Mouse (Mus musculus) adrenal gland, postnatal 25 days (tissue): ENCODE measurements at regions not wholly inside any gene's neighbourhood (a gene's known extent, or its start where the extent isn't known, plus 50 kb on each side); places are given as distances from the start of the nearest gene placed in this dataset.

Source experiments
- DNase-seq: peaks from one replicate; pipeline ENCODE4 v3.0.0; 2021; ENCODE audit warnings: mixed read lengths

DNA sequence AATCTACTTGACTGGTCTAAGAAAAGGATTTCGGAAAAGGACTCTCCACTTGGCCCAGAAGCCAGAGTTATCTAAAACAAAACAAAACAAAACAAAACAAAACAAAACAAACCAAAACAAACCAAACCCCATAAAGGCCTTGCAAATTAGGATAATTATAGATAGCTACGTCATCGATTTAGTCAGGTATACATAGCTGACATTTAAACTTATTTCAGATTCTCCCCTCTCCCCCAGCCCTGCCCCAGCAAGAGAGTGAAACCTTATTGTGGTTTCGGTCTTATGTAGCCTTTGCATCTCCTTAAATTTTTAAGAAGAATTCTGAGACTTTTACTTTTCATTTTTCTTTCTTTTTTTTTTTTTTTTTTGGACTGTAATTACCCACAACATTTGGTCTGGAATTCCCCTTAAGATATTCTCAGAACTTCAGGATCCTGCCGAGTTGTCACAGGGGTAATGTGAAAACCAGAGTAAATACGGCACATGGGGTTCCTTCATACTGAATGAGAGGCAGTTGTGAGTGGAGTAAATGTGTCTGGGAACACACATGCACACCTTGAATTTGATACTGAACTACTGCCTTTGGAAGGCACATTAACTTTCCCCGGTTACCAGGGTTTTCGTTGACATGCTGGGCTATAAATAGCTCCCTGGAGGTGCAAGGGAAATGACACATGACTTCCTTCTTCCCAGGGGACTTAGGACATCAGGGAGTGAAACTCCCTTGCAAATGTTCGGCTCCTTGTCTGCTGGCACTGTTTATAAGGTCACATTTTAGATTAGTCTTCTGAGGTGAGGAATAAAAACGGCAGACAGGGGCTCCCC lies 94.8 kb upstream of the Rap1b start:
- DNase-seq, result no peak

GRCm38 (mm10) chr10:117941266-117941651 lies 95.4 kb upstream of the Rap1b start:
- DNase-seq, result no peak

DNA sequence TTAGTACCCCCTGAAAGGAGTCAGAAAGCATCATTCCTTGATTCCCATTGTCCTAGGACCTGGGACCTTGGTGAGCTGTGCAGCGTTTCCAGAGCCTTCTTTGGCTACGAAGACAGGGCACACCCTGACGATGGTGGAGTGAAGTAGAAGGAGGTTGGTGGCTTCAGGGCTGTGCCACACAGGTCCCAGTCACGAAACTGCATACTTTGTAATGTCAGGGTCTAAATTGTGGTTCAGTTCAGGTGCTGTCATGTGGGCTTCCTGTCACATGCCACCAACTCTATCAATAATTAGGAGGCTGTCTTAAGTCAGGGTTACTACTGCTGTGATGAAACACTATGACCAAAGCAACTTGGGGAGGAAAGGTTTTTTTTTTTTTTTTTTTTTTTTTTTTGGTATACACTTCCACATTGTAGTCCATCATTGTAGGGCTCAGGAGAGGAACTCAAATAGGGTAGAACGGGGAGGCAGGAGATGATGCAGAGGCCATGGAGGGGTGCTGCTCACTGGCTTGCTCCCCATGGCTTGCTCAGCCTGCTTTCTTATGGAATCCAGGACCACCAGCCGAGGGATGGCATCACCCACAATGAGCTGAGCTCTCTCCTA lies 98.0 kb upstream of the Rap1b start:
- no peak for DNase-seq

DNA sequence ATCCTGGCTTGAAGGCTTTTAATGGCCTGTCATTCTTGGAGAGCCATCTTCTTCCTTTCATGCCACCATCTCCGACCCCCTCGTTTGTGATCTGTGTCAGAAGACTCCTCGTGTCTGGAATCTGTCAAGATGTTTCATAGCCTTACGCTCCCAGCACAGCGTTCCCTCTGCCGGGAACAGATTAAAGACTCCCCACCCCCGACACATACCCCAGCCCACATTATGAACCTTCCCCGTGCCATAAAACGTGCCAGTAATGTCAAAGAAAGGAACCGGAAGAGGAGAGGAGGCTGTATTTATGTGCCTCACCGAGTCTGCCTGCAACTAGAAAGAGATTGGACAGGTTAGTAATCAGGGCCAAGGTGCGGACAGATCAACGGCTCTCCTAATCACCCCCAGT lies 101.4 kb upstream of the Rap1b start:
- no peak for DNase-seq

GRCm38 (mm10) chr10:117947911-117948310 lies 102.1 kb upstream of the Rap1b start:
- DNase-seq, result no peak

GRCm38 (mm10) chr10:117952116-117953025 lies 106.5 kb upstream of the Rap1b start:
- no peak for DNase-seq

DNA sequence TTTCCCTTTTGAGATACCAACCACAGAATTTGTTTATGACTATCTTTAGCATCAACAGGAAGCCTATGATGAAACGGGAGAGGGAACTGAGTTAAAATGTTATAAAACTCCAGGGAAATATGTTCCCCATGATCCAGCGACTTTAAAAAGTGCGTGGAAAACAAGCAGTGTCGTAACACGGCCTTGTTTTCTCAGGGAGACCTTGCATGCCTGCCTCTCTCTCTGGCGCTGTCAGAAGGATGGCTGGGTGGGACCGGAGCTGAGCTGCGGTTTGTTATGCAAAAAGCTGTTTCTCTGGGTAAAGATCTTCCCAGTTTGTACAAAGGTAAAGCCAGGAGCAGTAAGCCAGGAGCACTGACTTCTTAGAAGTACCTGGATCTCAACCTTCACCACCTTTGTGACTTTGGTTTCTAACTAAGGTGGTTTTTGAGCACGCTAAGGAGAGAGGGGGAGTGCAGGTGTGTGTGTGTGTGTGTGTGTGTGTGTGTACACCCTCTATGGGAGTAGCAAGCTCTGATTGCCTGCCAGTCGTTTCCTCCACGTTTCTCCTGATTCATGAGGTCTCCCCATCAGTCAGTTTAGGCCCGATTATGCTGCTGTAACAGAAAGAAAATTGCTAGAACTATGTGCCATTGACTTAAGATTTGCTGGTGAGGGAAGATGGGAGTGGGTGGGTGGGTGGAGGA lies 107.3 kb upstream of the Rap1b start:
- peak; percentile 44 for DNase-seq

DNA sequence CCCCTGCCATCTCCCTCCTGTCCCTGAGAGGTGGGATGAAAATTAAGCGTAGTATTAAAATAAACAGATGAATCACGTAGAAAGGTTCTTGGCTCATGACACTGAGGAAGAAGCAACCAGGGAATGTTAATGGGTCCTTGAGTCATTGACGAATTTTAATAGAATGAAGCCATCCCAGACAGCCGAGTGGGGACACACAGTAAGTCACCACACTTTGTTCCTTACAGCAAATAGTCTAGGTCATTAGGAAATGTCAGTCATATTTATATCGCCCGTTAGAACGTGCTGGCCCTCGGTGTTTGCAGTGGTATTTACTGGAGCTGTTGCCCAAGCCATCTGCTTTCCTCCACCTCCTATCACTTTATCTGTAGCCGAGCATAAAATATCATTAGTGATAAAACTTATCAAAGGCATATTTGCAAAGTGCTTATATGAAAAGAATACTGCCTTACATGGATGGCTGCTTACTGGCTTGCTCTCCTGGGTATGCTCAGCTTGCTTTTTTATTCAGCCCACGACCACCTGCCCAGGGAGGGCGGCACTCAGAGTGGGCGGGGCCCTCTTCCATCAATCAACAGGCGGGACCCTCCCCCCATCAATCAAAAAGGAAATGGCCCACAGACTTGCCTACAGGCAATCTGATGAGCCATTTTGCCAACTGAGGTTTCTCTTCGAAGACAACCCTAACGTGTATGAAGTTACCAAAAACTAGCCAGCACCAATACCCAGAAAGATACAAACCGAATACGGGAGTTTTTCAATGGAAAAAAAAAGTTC lies 110.5 kb upstream of the Rap1b start:
- no peak for DNase-seq

DNA sequence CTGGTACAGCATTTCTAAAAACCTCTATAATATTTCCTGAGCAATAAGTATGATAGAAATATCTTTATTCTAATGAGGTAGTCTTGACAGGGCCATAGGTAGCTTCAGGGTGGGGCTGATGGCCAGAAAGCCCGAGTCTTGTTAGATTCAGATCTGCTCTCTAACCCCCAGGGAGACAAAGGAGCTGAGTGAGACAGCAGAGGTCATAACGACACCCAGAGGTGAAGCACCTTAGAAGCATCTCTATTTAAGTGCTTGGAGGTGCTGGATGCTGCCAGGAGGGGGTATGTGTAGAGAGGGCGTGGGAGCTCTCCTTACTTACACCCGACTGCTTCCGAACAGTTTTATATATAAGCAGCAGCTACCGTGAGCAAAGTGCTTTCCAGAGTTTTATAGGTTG lies 128.9 kb upstream of the Rap1b start:
- no peak for DNase-seq

- DNase-seq, result no peak
These were observed 129.6 kb upstream of the Rap1b start for GRCm38 (mm10) chr10:117975467-117975866.

GRCm38 (mm10) chr10:117979091-117979490 lies 133.3 kb upstream of the Rap1b start:
- no peak for DNase-seq

- DNase-seq, result no peak
These were observed 136.9 kb upstream of the Rap1b start for GRCm38 (mm10) chr10:117982611-117983210.

- no peak for DNase-seq
These were observed 137.4 kb upstream of the Rap1b start for GRCm38 (mm10) chr10:117983271-117983670.

- no peak for DNase-seq
These were observed 139.2 kb upstream of the Rap1b start for GRCm38 (mm10) chr10:117984784-117985602.

- DNase-seq, result no peak
These were observed 141.8 kb upstream of the Rap1b start for GRCm38 (mm10) chr10:117987620-117988019.

- DNase-seq, result no peak
These were observed 142.2 kb upstream of the Rap1b start for GRCm38 (mm10) chr10:117988076-117988475.

- DNase-seq, result no peak
These were observed 145.3 kb upstream of the Rap1b start for GRCm38 (mm10) chr10:117991176-117991575.

- no peak for DNase-seq
These were observed 146.5 kb upstream of the Rap1b start for GRCm38 (mm10) chr10:117992317-117992716.

DNA sequence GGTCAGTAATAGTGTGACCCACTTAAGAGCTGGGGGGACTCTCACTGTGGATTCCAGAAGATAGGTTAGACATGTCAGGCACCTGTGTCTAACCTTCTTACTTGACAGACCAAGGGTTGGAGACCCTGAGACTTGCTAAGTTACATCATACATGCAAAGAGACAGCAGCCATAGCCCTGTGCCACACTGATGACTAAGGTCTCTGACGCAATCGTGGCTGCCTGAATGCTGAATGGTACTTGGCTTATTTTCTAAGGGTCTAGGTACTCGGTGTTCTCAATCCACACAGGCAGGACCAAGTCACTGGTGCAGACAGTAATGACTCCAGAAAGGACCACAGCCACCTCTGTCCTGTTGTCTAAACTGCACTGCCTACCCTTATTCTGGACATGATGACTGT lies 147.8 kb upstream of the Mdm1 start:
- DNase-seq, result peak; percentile 25

DNA sequence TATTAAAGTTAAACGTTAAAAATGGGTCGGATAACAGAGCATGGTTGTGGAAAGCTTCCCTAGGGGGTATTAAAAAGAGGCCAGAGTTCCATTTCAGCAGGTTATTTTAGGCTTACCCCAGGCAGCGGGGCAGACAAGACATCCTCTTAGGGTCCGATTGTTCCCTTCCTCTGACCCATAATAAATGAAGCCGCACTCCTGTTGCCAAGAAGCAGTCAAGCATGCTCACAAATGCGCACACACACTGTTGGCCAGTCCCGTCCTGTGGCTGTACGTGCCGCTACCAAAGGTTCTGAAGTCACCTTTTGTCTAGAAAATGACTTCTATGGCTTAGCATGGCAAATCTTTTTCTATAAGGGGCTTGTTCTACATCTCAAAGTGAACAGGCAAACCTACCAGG lies 146.8 kb upstream of the Mdm1 start:
- no peak for DNase-seq
